Mouse (Mus musculus) CH12F3 (cell line): ENCODE results near the gene Stac.

Experiments used
- in situ Hi-C: fragments of 300-500 bp; cut with MboI; formaldehyde crosslinking; loops from 2 replicates; pipeline ENCODE4 v1.14.3; 2020; ENCODE audit warnings: low sequenced_read_pairs

Gene Stac

GRCm38 (mm10) chr9:111608762-111609161 is 81.4 kb downstream of the Stac start:
- in situ Hi-C loops: no loop called here

- in situ Hi-C loops: no loop called here
Observed at GRCm38 (mm10) chr9:111606603-111607002, 83.5 kb downstream of the Stac start.

DNA sequence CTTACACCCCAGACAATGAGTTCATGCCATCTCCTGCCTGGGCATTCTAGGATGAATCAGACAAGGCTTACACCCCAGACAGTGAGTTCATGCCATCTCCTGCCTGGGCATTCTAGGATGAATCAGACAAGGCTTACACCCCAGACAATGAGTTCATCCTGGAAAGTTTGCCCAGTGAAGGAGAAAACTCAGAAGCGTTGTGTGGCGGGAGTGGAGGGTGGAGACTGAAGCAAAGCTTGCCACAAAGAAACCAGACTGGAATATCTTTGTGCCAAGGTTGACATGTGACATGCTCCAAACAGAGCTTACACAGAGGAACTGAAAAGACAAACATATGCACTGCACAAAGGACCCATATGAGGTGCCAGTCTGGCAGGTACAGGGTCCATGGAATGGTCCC is 102.6 kb downstream of the Stac start:
- in situ Hi-C loops: no loop called here

DNA sequence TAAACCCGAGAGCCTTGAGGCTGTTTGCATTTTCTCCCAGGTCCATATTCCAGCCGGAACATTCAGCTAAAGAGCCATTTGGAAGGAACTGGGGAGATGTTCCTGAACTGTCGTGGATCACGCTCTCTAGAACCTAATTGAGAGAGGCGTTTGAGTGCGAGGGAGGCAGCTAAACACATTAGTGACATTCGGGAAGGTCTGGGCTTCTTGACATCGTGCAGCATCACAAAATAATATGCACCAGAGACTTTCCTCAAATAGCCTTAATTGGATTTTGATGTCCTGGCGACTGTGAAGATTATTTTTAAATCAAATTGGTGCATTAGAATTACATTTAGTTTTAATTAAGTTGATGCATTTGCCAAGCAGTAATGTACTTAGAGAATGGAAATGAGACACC is 111.4 kb downstream of the Stac start:
- in situ Hi-C loops: no loop called here

DNA sequence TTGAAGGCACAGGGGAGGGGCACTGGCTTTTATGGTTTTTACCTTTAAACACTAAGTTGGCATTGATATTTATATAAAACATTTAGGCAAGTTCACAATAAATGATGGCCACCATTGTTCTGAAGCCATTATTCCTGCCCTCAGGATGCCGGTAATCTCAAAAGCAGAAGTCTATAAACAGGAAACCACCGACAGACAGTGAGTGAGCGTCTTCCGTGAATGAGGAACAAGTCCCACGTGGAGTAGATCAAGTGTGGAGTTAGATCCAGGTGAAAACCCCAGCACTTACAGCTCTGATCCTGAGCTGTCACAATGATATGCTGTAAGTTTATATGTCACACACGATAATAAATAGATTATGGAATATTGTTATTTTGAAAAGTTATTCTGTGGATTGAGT is 112.7 kb downstream of the Stac start:
- in situ Hi-C loops: no loop called here

- in situ Hi-C loops: no loop called here
Observed at GRCm38 (mm10) chr9:111575889-111576288, 114.3 kb downstream of the Stac start.

DNA sequence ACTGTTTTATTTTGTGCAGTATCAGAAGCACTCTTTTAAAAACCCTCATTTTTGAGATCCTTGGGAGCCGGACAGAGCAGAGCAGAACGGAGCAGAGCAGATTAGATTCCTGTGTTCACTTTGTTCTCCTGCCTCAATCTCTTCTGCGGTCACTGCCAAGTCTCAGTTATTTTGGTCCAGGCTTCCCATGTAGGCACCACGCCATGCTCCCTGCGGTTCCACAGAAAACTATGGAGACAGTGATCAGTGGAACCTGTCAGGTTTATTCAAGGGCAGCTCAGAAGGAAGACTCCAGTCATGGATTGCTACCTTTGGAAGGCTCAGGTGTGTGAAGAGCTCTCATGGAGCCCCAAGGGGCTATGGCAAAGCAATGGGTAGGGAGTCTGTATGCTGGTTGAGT is 116.3 kb downstream of the Stac start:
- in situ Hi-C loops: no loop called here

GRCm38 (mm10) chr9:111571619-111572018 is 118.5 kb downstream of the Stac start:
- in situ Hi-C loops: no loop called here

DNA sequence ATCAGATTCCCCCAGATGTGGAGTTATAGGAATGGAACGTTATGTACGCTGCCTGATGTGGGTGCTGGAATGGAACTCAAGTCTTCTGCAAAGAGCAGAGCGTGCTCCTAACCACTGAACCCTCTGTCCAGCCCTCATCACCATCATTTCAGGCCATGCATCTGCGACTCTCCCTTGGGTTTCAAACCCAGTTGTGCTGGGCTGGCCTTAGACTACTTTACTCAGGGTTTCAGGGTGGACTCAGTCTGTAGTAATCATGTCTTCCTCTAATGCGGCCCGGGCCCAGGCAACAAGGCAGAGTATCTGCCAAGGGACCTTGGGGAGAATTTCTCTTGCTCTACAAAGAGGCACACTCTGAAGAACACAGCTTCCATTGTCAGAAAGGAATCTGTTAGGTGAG is 126.0 kb downstream of the Stac start:
- in situ Hi-C loops: no loop called here

DNA sequence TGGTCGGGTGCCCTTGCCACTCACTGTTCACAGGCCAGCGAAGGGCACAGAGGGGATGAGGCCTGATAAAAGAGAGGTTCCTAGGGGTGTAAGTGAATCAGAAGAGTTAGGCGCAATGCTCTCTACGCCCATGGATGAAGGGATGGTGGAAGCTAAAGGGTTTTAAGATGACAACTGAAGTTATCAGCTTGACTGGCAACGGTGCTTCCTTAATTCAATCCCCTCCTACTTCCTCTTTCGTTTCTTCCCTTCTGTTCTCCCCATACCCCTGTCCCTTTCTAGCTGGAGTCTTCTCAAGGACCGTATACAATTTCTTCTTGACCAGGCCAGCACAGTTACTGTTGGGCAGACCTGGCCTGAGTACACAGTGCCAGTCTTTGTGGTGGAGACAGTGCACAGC is 126.9 kb downstream of the Stac start:
- in situ Hi-C loops: no loop called here

- in situ Hi-C loops: no loop called here
Observed at GRCm38 (mm10) chr9:111562217-111562988, 127.7 kb downstream of the Stac start.

DNA sequence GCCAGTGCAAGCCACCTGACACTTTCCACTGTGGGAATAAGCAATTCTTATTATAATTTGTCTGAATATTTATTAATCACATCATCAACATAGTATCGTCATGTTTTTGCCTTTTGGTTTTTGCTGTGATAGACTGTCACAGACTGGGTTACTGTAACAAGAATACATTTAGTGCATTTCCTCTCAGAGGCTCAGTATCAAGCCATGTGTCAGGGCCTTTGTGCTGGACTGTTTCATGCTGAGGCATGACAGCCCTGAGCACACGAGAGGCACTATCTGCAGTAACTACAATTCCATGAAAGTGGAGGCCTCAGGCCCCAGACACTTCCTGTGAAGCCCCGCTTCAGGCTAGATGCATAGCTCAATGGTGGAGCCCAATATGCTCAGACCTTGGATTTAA is 133.4 kb downstream of the Stac start:
- in situ Hi-C loops: no loop called here

DNA sequence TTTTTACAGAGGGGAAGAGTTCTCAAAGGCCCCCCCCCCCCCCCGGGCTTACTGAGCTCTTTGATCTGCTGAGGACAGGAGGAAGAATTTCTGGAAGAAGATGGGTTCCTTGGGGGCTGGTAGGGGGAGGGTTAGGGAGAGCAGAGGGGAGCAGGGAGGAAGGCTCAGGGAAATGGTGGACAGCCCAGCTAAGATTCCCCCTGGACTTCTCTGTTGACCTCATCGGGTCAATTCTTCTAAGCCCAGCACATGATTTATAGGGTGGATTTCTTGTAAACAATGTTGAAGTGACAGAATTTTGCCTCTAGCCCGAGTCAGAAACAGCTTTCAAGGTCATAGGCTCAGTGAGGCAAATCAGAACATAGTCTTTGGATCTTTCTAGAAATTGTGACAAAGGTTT is 137.3 kb downstream of the Stac start:
- in situ Hi-C loops: no loop called here

DNA sequence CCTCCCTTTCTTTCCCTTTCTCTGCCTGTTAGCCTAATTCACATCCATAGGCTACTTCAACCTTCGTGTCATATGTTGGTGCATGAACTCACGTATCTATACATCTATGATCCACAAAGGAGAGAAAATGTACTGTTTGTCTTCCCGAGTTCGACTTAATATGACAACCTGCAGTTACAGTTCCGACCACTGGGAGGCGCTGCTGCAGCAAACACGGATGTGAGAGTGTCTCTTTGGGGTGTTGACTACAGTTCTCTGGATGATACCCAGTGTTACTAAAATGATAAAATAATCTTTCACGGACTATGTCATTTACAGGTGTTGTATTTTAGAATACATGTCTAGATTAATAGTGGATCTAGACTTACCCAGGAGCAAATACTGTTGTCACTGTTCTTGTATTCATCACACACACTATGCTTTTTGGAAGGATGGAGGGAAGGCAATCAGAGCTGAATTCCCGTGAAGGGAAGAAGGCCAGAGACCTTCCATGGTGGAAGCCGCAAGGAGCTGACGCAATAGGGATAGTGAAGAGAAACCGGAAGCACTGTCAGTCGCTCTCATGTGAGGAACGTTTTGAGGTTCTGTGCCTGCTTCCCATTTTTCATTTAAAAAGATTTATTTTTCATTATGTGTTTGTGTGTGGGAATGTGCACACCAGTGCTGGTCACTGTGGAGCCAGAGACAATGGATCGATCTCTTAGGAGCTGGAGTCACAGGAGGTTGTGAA is 138.5 kb downstream of the Stac start:
- in situ Hi-C loops: no loop called here

- in situ Hi-C loops: no loop called here
Observed at GRCm38 (mm10) chr9:111550963-111551321, 139.2 kb downstream of the Stac start.

GRCm38 (mm10) chr9:111550281-111550962 is 139.7 kb downstream of the Stac start:
- in situ Hi-C loops: no loop called here

GRCm38 (mm10) chr9:111542663-111543062 is 147.5 kb downstream of the Stac start:
- in situ Hi-C loops: no loop called here

- in situ Hi-C loops: no loop called here
Observed at GRCm38 (mm10) chr9:111535445-111536064, 154.6 kb downstream of the Stac start.

GRCm38 (mm10) chr9:111534744-111535423 is 155.3 kb downstream of the Stac start:
- in situ Hi-C loops: no loop called here

- in situ Hi-C loops: no loop called here
Observed at GRCm38 (mm10) chr9:111523871-111524270, 166.3 kb downstream of the Stac start.

- in situ Hi-C loops: no loop called here
Observed at GRCm38 (mm10) chr9:111523111-111523510, 167.0 kb downstream of the Stac start.
